Mouse (Mus musculus) activated CD4-positive, CD25-positive, alpha-beta regulatory T cell, adult 4 months (primary cell): ENCODE data around the gene Mmp23. TPM values are rescaled to one million over a fixed set of nuclear protein-coding genes. Genes with fewer than 3 reads are reported as not detected.
"Not testable (repeated sequence)": the region's sequence is repeated elsewhere in the genome, so short reads cannot be mapped to it uniquely, and the experiment has no call there.

Experiments used
- ATAC-seq: one replicate; pipeline ENCODE4 v1.8.0; 2017
- polyA plus RNA-seq, 2 experiments: library from polyadenylated mRNA; unstranded; fragments of 100-300 nt; shearing (Covaris generic); gene quantifications; one replicate each; pipeline ENCODE4 v1.2.1; 2017

Gene Mmp23
- polyA plus RNA-seq, result not detected

- no peak for ATAC-seq
Measured at GRCm38 (mm10) chr4:155653086-155653450, at the start of gene Mmp23. Gene Mmp23, minus strand, starts transcription at chr4:155653384.

GRCm38 (mm10) chr4:155700425-155700824 lies 47.2 kb upstream of the Mmp23 start:
- ATAC-seq, result peak; percentile 25

- ATAC-seq, result no peak
Measured at GRCm38 (mm10) chr4:155696261-155697255, 43.4 kb upstream of the Mmp23 start.

GRCm38 (mm10) chr4:155695531-155696062 lies 42.4 kb upstream of the Mmp23 start:
- no peak for ATAC-seq

- ATAC-seq, result peak; percentile 91
Measured at GRCm38 (mm10) chr4:155694482-155695401, 41.6 kb upstream of the Mmp23 start.

- ATAC-seq, result peak; percentile 40
Measured at GRCm38 (mm10) chr4:155694111-155694481, 40.9 kb upstream of the Mmp23 start, which contains the start of gene Fndc10. Gene Fndc10, plus strand, starts transcription at chr4:155694342.

- no peak for ATAC-seq
Measured at GRCm38 (mm10) chr4:155692421-155692820, 39.2 kb upstream of the Mmp23 start.

- no peak for ATAC-seq
Measured at GRCm38 (mm10) chr4:155690571-155691375, 37.6 kb upstream of the Mmp23 start.

GRCm38 (mm10) chr4:155687764-155688163 lies 34.6 kb upstream of the Mmp23 start:
- ATAC-seq, result not testable (repeated sequence)

GRCm38 (mm10) chr4:155683670-155684277 lies 30.6 kb upstream of the Mmp23 start:
- ATAC-seq, result not testable (repeated sequence)

- ATAC-seq, result no peak
Measured at GRCm38 (mm10) chr4:155675991-155676390, 22.8 kb upstream of the Mmp23 start.

GRCm38 (mm10) chr4:155672082-155672481 lies 18.9 kb upstream of the Mmp23 start:
- ATAC-seq, result no peak

GRCm38 (mm10) chr4:155670236-155670635 lies 17.1 kb upstream of the Mmp23 start:
- not testable (repeated sequence) for ATAC-seq

GRCm38 (mm10) chr4:155669598-155670075 lies 16.5 kb upstream of the Mmp23 start:
- ATAC-seq, result no peak

GRCm38 (mm10) chr4:155668689-155669597 lies 15.8 kb upstream of the Mmp23 start, which contains the start of gene Mib2:
Gene Mib2, minus strand, starts transcription at chr4:155669198.
- peak; percentile 94 for ATAC-seq

- ATAC-seq, result no peak
Measured at GRCm38 (mm10) chr4:155666903-155667302, 13.7 kb upstream of the Mmp23 start.

- no peak for ATAC-seq
Measured at GRCm38 (mm10) chr4:155660641-155661040, 7.5 kb upstream of the Mmp23 start.

- ATAC-seq, result no peak
Measured at GRCm38 (mm10) chr4:155658961-155659360, 5.8 kb upstream of the Mmp23 start.

- ATAC-seq, result no peak
Measured at GRCm38 (mm10) chr4:155656214-155656751, 3.1 kb upstream of the Mmp23 start.
